Mouse (Mus musculus) midbrain, embryonic 15.5 days (tissue): ENCODE data around the gene Hint1. TPM values are rescaled to one million over a fixed set of nuclear protein-coding genes. Genes with fewer than 3 reads are reported as not detected.

Source experiments
- ATAC-seq: fragments of 200-750 bp; cut with Nextera tagmentation; replicated peaks from 2 replicates; pipeline ENCODE4 v1.8.0; 2017; ENCODE audit warnings: moderate TSS enrichment
- H3K27ac ChIP-seq: fragments of 300-500 bp; sonication (generic); 2 replicates; pipeline ENCODE4 v1.5.1; 2015; ENCODE audit warnings: mild to moderate bottlenecking, inconsistent platforms
- H3K27me3 ChIP-seq: fragments of 300-500 bp; sonication (generic); replicated peaks from 2 replicates; pipeline ENCODE4 v1.6.1; 2015; ENCODE audit warnings: inconsistent platforms
- H3K36me3 ChIP-seq: fragments of 300-500 bp; sonication (generic); replicated peaks from 2 replicates; pipeline ENCODE4 v1.6.1; 2015; ENCODE audit warnings: inconsistent platforms
- H3K4me1 ChIP-seq: fragments of 300-500 bp; sonication (generic); 2 replicates; pipeline ENCODE4 v1.6.1; 2015; ENCODE audit warnings: inconsistent platforms
- H3K4me2 ChIP-seq: fragments of 300-500 bp; sonication (generic); 2 replicates; pipeline ENCODE4 v1.6.1; 2015; ENCODE audit warnings: inconsistent platforms, mild to moderate bottlenecking, moderate library complexity
- H3K4me3 ChIP-seq: fragments of 300-500 bp; sonication (generic); 2 replicates; pipeline ENCODE4 v1.5.1; 2015; ENCODE audit warnings: mild to moderate bottlenecking, inconsistent platforms
- H3K9ac ChIP-seq: fragments of 300-500 bp; sonication (generic); 2 replicates; pipeline ENCODE4 v1.6.1; 2015; ENCODE audit warnings: mild to moderate bottlenecking, inconsistent platforms
- H3K9me3 ChIP-seq: fragments of 300-500 bp; sonication (generic); 2 replicates; pipeline ENCODE4 v1.6.1; 2016; ENCODE audit warnings: inconsistent platforms
- WGBS: fragments of 180-500 bp; shearing (Covaris S2); methylation state at CpG from one replicate; pipeline ENCODE4 v1.1.7; 2015; ENCODE audit warnings: mixed read lengths; 5-methylcytosine and 5-hydroxymethylcytosine counted together
- polyA plus RNA-seq: library from polyadenylated mRNA; unstranded; fragments of >200 nt; fragmentation: Nextera tagmentation; extraction: Ambion mirVana; gene quantifications from 2 replicates; pipeline ENCODE4 v1.2.1, GENCODE M21; 2015

The Hint1 gene
- polyA plus RNA-seq, 1 experiment from 2014 or later: 658 TPM

DNA sequence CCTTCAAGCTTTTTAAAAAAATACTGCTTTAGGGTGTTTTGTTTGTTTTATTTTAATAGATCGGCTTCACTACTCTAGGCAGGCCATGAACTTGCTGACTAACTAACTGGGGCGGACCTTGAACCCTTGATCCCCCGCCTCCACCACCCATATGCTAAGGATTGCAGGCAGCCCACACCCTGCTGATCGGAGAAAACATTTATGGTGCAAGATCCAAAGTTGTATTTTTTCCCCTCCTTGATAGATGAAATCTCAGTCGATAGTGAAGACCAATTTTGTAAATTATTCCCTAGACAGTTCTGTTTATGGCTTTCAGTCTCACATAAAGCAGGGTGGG is 834 bp downstream of the Hint1 start:
- Histone ChIP-seq H3K36me3 (peaks cover 16% of the 10 kb centered on the region), H3K27me3 (no peaks in the 10 kb centered on the region), H3K9me3 (no peaks in the 10 kb centered on the region), H3K4me1 (peaks cover 30% of the 10 kb centered on the region), H3K4me3 (peak overlapping the region; percentile 59), H3K27ac (peak overlapping the region; percentile 93), H3K4me2 (peak overlapping the region; percentile 66), H3K9ac (peak overlapping the region; percentile 79)
- 0 out of 2 replicates have a peak, but pooled peaks have one; percentile 3 for ATAC-seq
- 3% methylated on average over 5 of the region's 5 CpGs for WGBS

DNA sequence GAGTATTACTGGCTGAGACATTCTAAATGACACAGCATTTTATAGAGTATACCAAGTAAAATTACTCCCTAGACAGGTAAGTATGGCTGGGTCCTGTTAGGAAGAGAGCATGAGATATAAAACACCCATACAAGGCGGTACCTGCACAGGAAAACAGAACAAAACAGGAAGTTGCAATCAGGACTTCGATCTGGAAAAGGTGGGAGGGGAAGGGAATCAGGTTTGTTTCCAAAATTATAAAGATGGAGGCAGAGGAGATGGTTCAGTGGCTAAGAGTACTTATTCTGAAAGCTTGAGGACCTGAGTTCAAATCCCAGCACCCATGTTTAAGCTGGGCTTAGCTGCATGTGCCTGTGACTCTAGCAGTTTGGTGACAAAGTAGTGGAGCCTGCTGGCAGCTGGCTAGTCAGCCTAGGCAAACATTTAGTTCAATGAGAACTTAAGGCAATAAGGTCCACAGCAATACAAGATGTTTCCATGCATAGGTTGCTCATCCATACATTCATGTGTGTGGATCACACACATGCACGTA is 1.8 kb downstream of the Hint1 start:
- H3K9ac ChIP-seq: no peak overlapping the region; the same call in 1 of the 2 replicates
- no peak for ATAC-seq

DNA sequence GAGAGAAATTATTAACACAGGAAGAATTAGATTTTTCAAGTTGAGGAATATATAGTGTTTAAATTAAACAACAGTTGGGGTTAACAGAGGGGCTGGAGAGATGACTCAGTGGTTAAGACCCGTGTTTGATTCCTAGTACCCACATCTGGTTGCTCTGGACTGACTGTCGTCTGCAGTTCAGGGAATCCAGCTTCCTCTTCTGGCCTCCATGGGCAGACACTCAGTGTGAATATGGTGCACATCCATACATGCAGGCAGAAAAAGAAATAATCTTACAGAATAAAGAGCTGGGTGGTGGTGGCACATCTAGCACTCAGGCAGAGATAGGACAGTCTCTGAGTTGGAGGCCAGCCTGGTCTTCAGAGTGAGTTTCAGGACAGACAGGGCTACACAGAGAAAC is 2.3 kb downstream of the Hint1 start:
- Histone ChIP-seq H3K27ac (no peak overlapping the region), H3K36me3 (peaks cover 26% of the 10 kb centered on the region), H3K27me3 (no peaks in the 10 kb centered on the region), H3K9me3 (no peaks in the 10 kb centered on the region), H3K4me1 (peaks cover 30% of the 10 kb centered on the region), H3K4me3 (no peak overlapping the region), H3K4me2 (0 out of 2 replicates have a peak overlapping the region, but pooled peaks have one; percentile 66), H3K9ac (no peak overlapping the region)
- no peak for ATAC-seq
- 86% methylated on average over 2 of the region's 2 CpGs for WGBS

More for the DNA sequence above, 1.8 kb downstream of the Hint1 start:
- peaks cover 24% of the 10 kb centered on the region for H3K36me3 ChIP-seq
- H3K27ac ChIP-seq: no peak overlapping the region
- peaks cover 30% of the 10 kb centered on the region for H3K4me1 ChIP-seq
- 91% methylated on average over 3 of the region's 3 CpGs for WGBS
- no peaks in the 10 kb centered on the region for H3K27me3 ChIP-seq
- H3K4me3 ChIP-seq: peak overlapping the region; percentile 59
- H3K9me3 ChIP-seq: no peaks in the 10 kb centered on the region
- peak overlapping the region; percentile 66 for H3K4me2 ChIP-seq

- H3K27me3 ChIP-seq: no peaks in the 10 kb centered on the region
- H3K27ac ChIP-seq: no peak overlapping the region
- no peak overlapping the region for H3K9ac ChIP-seq
- 81% methylated on average over 3 of the region's 3 CpGs for WGBS
- peaks cover 33% of the 10 kb centered on the region for H3K36me3 ChIP-seq
- no peak overlapping the region for H3K4me3 ChIP-seq
- H3K9me3 ChIP-seq: no peaks in the 10 kb centered on the region
- peaks cover 30% of the 10 kb centered on the region for H3K4me1 ChIP-seq
- H3K4me2 ChIP-seq: no peak overlapping the region
- ATAC-seq: no peak
These were observed 3.1 kb downstream of the Hint1 start for GRCm38 (mm10) chr11:54869318-54869717.

- no peak for ATAC-seq
- H3K36me3 ChIP-seq: peaks cover 35% of the 10 kb centered on the region
- 74% methylated on average over 7 of the region's 7 CpGs for WGBS
These were observed 5.8 kb downstream of the Hint1 start for GRCm38 (mm10) chr11:54871831-54872537.

GRCm38 (mm10) chr11:54876031-54876430 is 9.8 kb downstream of the Hint1 start:
- 95% methylated on average over 5 of the region's 5 CpGs for WGBS
- Histone ChIP-seq H3K27ac (no peak overlapping the region), H3K4me3 (no peak overlapping the region)

More at GRCm38 (mm10) chr11:54871831-54872537, 5.8 kb downstream of the Hint1 start:
- H3K27ac ChIP-seq: no peak overlapping the region
- no peaks in the 10 kb centered on the region for H3K9me3 ChIP-seq
- no peak overlapping the region for H3K4me3 ChIP-seq
- no peaks in the 10 kb centered on the region for H3K27me3 ChIP-seq
- H3K9ac ChIP-seq: no peak overlapping the region
- no peak overlapping the region for H3K4me2 ChIP-seq
- peaks cover 25% of the 10 kb centered on the region for H3K4me1 ChIP-seq

DNA sequence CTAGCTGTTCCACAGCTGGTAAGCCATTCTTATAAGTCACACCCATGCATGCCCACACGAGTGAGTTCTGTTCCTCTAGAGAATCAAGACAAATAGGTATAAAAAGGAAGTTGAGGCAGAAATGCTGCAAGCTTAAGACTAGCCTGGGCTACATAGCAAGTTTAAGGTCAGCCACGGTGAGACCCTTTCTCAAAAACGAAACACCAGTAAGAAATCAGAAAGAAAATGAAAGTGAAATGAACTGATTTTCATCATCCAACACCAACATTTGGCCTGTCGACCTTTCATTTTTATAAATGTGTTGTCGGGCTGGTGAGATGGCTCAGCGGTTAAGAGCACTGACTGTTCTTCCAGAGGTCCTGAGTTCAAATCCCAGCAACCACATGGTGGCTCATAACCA is 12.7 kb downstream of the Hint1 start:
- Histone ChIP-seq H3K4me1 (no peaks in the 10 kb centered on the region), H3K9me3 (no peaks in the 10 kb centered on the region), H3K27me3 (no peaks in the 10 kb centered on the region), H3K27ac (no peak overlapping the region), H3K4me3 (no peak overlapping the region), H3K4me2 (no peak overlapping the region), H3K36me3 (peaks cover 5% of the 10 kb centered on the region; the same call in 1 of the 2 replicates), H3K9ac (no peak overlapping the region)
- ATAC-seq: no peak
- 82% methylated on average over 6 of the region's 6 CpGs for WGBS

More at GRCm38 (mm10) chr11:54876031-54876430, 9.8 kb downstream of the Hint1 start:
- Histone ChIP-seq H3K9ac (no peak overlapping the region), H3K27me3 (no peaks in the 10 kb centered on the region), H3K4me1 (no peaks in the 10 kb centered on the region), H3K36me3 (peaks cover 27% of the 10 kb centered on the region), H3K4me2 (no peak overlapping the region), H3K9me3 (no peaks in the 10 kb centered on the region)
- ATAC-seq: no peak

GRCm38 (mm10) chr11:54879434-54879833 is 13.3 kb downstream of the Hint1 start:
- no peak overlapping the region for H3K27ac ChIP-seq
- H3K9ac ChIP-seq: no peak overlapping the region
- no peak overlapping the region for H3K4me2 ChIP-seq
- WGBS: 37% methylated on average over 4 of the region's 4 CpGs
- H3K4me1 ChIP-seq: no peaks in the 10 kb centered on the region
- no peak overlapping the region for H3K4me3 ChIP-seq
- 0 out of 2 replicates have a peak, but pooled peaks cover under 1% of the 10 kb centered on the region for H3K36me3 ChIP-seq
- 0 out of 2 replicates have a peak, but pooled peaks have one; percentile 52 for ATAC-seq
- no peaks in the 10 kb centered on the region for H3K27me3 ChIP-seq
- H3K9me3 ChIP-seq: no peaks in the 10 kb centered on the region

DNA sequence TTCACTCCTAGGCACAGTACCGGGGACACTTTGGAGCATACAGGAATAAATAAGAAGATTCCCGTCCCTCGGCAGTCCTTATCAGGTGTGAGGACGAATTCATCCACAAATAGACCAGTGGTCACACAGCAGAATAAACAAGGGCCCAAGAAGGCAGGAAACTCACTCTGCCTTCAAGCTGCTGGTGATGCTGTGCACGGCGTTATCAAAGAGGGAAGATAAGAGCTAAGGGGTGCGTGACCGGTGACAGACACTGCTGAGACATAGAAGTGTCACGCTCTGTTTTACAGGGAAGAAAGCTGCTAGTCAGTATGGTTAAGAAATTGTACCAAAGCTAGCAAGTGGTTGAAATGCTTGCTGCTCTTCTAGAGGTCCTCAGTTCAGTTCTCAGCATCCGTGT is 13.7 kb downstream of the Hint1 start:
- Histone ChIP-seq H3K4me2 (no peak overlapping the region), H3K36me3 (no peaks in the 10 kb centered on the region), H3K4me3 (no peak overlapping the region), H3K4me1 (no peaks in the 10 kb centered on the region), H3K27ac (no peak overlapping the region), H3K9ac (no peak overlapping the region), H3K9me3 (no peaks in the 10 kb centered on the region), H3K27me3 (no peaks in the 10 kb centered on the region)
- WGBS: 81% methylated on average over 10 of the region's 10 CpGs
- no peak for ATAC-seq

- H3K4me1 ChIP-seq: no peaks in the 10 kb centered on the region
- H3K4me2 ChIP-seq: no peak overlapping the region
- H3K36me3 ChIP-seq: no peaks in the 10 kb centered on the region
- H3K9ac ChIP-seq: no peak overlapping the region
- H3K27ac ChIP-seq: no peak overlapping the region
- ATAC-seq: no peak
- WGBS: 11% methylated on average over 2 of the region's 2 CpGs
- H3K4me3 ChIP-seq: no peak overlapping the region
- H3K27me3 ChIP-seq: no peaks in the 10 kb centered on the region
- no peaks in the 10 kb centered on the region for H3K9me3 ChIP-seq
These were observed 14.9 kb downstream of the Hint1 start for GRCm38 (mm10) chr11:54881051-54881474.

DNA sequence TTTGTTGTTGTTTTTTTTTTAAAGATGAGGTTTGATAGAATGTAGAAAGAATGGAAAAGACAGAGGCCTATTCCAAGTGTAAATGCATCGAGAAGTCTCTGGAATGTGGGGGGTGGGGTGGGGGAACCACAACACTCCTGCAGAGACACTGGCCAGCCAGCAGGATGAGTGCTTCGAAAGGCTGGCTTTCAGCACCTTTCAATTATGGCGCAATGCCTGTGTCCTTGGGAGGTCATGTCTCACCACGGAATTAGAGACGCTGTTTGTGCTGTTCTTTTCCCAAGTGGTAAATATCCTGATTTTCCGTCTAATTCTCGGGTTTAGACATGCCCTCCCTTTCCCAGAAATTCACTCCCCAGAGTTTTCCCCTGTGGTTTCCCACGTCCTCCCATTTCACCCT is 16.5 kb downstream of the Hint1 start:
- Histone ChIP-seq H3K36me3 (no peaks in the 10 kb centered on the region), H3K27ac (no peak overlapping the region), H3K9me3 (no peaks in the 10 kb centered on the region), H3K9ac (no peak overlapping the region), H3K4me2 (no peak overlapping the region), H3K4me1 (no peaks in the 10 kb centered on the region), H3K4me3 (no peak overlapping the region), H3K27me3 (no peaks in the 10 kb centered on the region)
- ATAC-seq: no peak
- WGBS: 46% methylated on average over 8 of the region's 8 CpGs

- H3K4me1 ChIP-seq: no peaks in the 10 kb centered on the region
- H3K9me3 ChIP-seq: no peaks in the 10 kb centered on the region
- 81% methylated on average over 5 of the region's 5 CpGs for WGBS
These were observed 18.1 kb downstream of the Hint1 start for GRCm38 (mm10) chr11:54884197-54884828.

More at GRCm38 (mm10) chr11:54884197-54884828, 18.1 kb downstream of the Hint1 start:
- Histone ChIP-seq H3K4me3 (no peak overlapping the region), H3K27ac (no peak overlapping the region), H3K36me3 (no peaks in the 10 kb centered on the region), H3K27me3 (no peaks in the 10 kb centered on the region), H3K4me2 (no peak overlapping the region), H3K9ac (no peak overlapping the region)
- no peak for ATAC-seq
